ENCODE assay signal across 7 mouse cellular contexts in the genomic region with DNA sequence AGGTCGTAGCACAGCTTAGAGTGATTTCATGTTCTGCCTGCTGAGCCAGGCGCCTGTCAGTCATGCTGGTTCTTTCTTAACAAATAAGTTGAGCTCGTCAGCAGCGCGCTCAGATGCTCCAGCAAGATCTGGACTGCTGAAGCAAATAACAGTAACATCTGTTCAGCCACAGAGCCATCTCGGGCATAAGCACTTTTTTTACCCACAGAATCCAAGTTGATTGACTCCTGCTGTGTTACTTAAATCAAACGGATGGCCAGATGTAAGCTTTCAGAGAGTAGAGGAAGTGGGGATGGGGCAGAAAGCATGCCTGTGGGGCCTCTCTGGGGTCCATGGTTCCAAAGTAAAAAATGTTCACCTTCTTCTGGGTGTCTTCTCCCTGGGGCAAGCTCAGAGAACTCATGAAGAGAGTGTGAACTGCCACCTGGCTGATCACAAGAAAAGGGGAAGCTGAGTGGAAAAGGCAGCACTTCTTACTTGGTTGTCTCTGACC. TPM values are rescaled to one million over a fixed set of nuclear protein-coding genes. Genes with fewer than 3 reads are reported as not detected.
DNase-seq lines count a peak whose midpoint lies in the region; ATAC-seq and TF ChIP-seq lines count a peak whose summit lies in the region.

No protein-coding gene starts in this region.

- no peak overlapping the region for H3K27ac ChIP-seq in lung, embryonic 16.5 days (ENCODE audit: low read length)

- TF ChIP-seq CTCF in lung, adult 2 months (IDR thresholded peaks at IDR 0.05; ENCODE audit: insufficient read depth, low read length) = no peak

- DNase-seq in lung, adult 2 months = no peak
- DNase-seq in c-Kit-positive CD71-negative TER-119-negative erythroid progenitor cells, embryonic 14.5 days (ENCODE audit: low read depth) = peak; percentile 30
- peak; percentile 69 for DNase-seq in forelimb bud, embryonic 11.5 days (ENCODE audit: low read depth, low spot score)
- peak; percentile 63 for DNase-seq in thymus, postnatal 0 days (ENCODE audit: low spot score)
- no peak for DNase-seq in c-Kit-positive CD71-positive TER-119-positive erythroid progenitor cells, embryonic 14.5 days (ENCODE audit: low spot score)
- DNase-seq in left cerebral cortex, postnatal 4 days = no peak

- TF ChIP-seq POLR2A in lung, adult 2 months (IDR thresholded peaks at IDR 0.05; ENCODE audit: borderline replicate concordance, extremely low read depth, low read depth, low read length) = no peak

- no peaks in the 10 kb centered on the region for H3K27me3 ChIP-seq in lung, embryonic 16.5 days (ENCODE audit: control insufficient read depth, insufficient read depth, low read depth, low read length)

- intact Hi-C loops in left cerebral cortex, postnatal 4 days (cut with DNase I) = no loop called here

- WGBS in lung, embryonic 16.5 days = 34% methylated on average over 7 of the region's 7 CpGs
- 48% methylated on average over 7 of the region's 7 CpGs for WGBS in lung, adult 2 months

- no peak overlapping the region for H3K9ac ChIP-seq in lung, embryonic 16.5 days (ENCODE audit: low read length)

- H3K4me3 ChIP-seq in lung, embryonic 16.5 days (ENCODE audit: low read length) = no peak overlapping the region
- no peak overlapping the region for H3K4me3 ChIP-seq in lung, adult 2 months (replicated peaks; ENCODE audit: extremely low read depth, low read depth, low read length)

- H3K36me3 ChIP-seq in lung, embryonic 16.5 days (ENCODE audit: control insufficient read depth, insufficient read depth, low read length) = no peaks in the 10 kb centered on the region; the same call in 1 of the 2 replicates

- no peak overlapping the region for H3K4me2 ChIP-seq in lung, embryonic 16.5 days (ENCODE audit: low read depth, low read length)

- peak; percentile 45; the same call in 1 of the 2 replicates for ATAC-seq in lung, embryonic 16.5 days (ENCODE audit: low read depth)

- no peaks in the 10 kb centered on the region for H3K9me3 ChIP-seq in lung, embryonic 16.5 days (ENCODE audit: control insufficient read depth, low read length)

- no peaks in the 10 kb centered on the region for H3K4me1 ChIP-seq in lung, embryonic 16.5 days (replicated peaks; ENCODE audit: control insufficient read depth, insufficient read depth, low read length)
- H3K4me1 ChIP-seq in lung, adult 2 months (ENCODE audit: control insufficient read depth, insufficient read depth, low read length) = no peaks in the 10 kb centered on the region

RNA-seq across cellular contexts. Expression of a gene that starts 3.5 kb away (rescaled TPM):
- polyA plus RNA-seq in lung, embryonic 16.5 days (2015; fragmentation: Nextera tagmentation; extraction: Ambion mirVana) = 44.4 and 46.5 TPM in 2 replicates
- polyA plus RNA-seq in lung, adult 2 months (2012; rRNA removed) = 348 and 349 TPM in 2 replicates
- 37.6 and 41.5 TPM in 2 replicates for polyA plus RNA-seq in thymus, postnatal 0 days (2015; fragmentation: Nextera tagmentation; extraction: Ambion mirVana)
- 10 to 100 TPM; 21.0 to 27.5 TPM for total RNA-seq in left cerebral cortex, postnatal 4 days (2021)

Comparison
In these comparisons a context has a peak if more than half of its experiments do, and no peak if none do; other contexts are left out.
1. DNase-seq: peak in c-Kit-positive CD71-negative TER-119-negative erythroid progenitor cells, embryonic 14.5 days (single experiment), forelimb bud, embryonic 11.5 days (single experiment) and thymus, postnatal 0 days (single experiment); none in lung, adult 2 months (single experiment), c-Kit-positive CD71-positive TER-119-positive erythroid progenitor cells, embryonic 14.5 days (single experiment) and left cerebral cortex, postnatal 4 days (single experiment).